Mouse (Mus musculus) 3T3-L1 (cell line): ENCODE measurements around the gene Gsg1.

Source experiments
- DNase-seq: peaks from one replicate; pipeline ENCODE4 v3.0.0-alpha.2; 2015; ENCODE audit warnings: low read depth, low spot score

Gene Gsg1

GRCm38 (mm10) chr6:135254153-135254552 lies at the start of gene Gsg1:
TSS of gene Gsg1 (minus strand) at chr6:135254351.
- DNase-seq = no peak

DNA sequence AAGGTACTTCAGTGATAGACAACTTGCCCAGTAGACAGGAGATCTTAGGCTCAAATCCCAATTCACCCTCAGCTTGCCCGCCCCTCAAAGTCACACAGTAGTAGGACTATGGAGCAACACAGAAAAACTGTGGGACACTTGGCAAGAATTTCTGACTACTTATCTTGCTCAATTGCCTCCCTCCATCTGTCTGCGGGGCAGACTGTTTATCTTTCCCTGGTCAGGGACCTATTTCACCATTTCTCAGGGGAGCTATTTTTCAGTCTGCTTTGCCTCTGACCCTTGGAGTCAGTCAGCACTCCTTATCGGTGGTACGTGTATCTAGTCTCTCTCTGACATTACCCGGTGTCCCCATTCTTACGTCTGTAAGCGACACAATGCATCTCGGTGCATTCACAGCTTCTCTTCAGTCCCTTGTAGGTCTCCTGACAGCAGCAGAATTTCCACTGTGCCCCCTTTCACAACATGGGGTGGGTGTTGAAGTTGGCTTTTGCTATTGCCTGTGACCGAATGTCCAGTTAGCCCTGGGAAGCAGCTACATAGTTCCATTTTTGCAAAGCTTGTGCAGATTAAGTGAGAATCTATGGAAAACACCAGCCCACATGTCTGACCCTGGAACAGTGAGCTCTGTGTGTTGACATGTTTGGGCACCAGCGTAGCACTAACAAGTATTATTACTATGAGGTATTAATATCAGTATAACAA lies 48.4 kb upstream of the Gsg1 start:
- no peak for DNase-seq

GRCm38 (mm10) chr6:135300469-135300868 lies 46.3 kb upstream of the Gsg1 start:
- DNase-seq = no peak

- peak; percentile 66 for DNase-seq
Measured at GRCm38 (mm10) chr6:135299024-135299550, 44.9 kb upstream of the Gsg1 start.

DNA sequence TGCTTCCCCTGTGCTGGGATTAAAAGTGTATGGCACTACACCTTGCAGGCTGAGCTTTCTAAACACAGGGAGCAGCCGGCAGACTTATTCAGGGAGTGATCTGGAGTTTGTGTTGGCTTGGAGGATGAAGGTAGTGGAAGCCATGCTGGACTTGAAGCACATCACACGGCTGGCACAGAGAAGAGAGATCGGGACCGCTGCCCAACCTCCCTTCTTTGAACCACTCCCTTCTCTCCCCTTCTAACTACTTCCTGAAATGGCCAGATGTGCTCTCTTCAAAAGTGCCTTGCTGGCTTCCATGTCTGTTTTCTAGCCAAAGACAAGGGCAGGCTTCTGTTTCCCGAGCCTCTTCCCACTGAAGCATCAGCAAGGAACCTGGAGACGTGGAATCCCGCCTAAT lies 43.4 kb upstream of the Gsg1 start:
- no peak for DNase-seq

DNA sequence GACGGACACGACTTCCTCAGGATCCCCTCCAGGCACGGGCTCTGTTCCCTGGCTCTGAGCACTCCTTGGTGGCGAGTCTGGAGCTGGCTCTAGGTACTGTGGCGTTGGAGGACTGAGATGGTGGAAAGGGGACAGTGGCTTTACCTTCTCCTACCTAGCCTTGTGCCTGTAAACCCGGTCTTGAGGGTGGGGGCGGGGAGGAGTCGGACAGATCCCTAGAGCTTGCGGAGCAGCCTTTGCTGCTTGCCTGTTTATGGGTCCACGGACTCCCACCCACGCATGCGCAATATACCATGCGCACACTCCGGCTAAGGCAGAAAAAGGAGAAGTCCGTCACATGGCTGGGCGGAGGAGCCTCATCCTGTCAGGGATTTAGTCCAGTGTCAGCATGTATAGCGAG lies 42.1 kb upstream of the Gsg1 start:
- no peak for DNase-seq

DNA sequence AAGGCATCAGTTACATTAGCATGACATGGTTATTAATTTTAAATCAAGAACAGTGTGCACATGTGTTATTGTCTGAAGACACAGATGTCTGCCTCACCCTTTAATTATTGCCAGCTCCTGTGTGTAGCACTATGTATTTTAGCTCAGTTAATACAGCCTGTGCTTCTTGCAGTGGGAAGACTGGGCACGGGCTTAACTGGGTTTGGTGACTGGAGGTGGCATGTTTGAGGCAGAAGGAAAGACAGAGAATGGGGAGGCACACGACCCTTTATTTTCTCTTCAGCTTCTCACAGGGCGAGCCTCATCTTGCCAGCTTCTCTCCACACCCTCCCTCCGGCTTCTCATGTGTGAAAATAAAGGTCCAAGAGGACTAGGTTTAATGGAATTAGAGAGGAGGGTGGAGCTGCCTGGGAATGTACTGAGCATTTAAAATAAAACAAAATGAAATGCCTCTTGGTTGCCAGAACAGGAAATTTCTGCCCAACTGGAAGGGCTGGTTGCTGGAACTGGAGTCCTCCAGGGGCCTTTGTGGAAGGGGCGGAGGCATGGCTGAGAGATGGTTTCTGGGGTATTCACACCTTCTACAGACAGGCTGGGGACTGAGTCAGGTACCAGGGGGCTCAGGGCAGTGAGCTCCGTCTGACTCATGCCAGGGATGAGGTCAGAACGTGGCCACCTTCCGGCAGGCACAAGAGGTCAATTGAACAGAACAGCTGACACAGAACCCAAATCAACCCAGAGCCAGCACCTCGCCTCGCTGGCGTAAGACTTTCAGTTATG lies 41.1 kb upstream of the Gsg1 start:
- DNase-seq = peak; percentile 68

DNA sequence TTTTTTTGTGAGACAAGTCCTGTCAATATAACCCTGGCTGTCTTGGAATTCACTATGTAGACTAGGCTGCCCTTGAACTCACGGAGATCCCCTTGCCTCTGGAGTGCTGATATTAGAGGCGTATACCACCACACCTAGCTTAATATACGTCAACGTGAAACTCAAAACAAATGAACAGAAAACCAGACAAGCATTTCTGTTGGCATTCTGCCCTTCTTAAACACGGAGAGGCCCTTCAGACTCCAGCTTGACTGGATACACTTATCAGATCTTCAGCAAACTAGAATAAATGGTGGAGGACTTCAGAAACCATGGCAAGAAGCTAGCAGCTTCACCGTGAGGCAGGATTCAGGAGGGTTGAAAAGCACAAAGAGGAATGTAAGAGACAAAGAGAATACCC lies 40.0 kb upstream of the Gsg1 start:
- DNase-seq = no peak

DNA sequence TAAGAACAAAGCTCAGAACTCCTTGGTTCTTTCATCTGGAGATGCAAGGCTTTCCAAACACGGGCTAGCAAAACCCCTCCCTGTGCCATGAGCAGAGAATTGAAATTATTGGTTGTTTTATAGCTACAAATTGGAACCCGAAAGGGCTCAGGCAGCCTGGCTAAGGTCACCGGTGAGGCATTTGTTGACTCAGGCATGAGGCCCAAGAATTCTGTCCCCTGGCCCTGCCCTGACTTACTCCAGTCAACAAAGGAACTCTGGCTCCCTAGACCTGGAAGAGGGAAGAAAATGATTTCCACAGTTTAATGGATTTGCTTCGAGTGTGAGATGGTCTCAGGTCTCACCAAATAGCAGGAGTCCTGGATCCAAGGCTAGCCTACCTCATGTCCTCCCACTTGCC lies 38.2 kb upstream of the Gsg1 start:
- DNase-seq = peak; percentile 50

- no peak for DNase-seq
Measured at GRCm38 (mm10) chr6:135279856-135280255, 25.7 kb upstream of the Gsg1 start.

DNA sequence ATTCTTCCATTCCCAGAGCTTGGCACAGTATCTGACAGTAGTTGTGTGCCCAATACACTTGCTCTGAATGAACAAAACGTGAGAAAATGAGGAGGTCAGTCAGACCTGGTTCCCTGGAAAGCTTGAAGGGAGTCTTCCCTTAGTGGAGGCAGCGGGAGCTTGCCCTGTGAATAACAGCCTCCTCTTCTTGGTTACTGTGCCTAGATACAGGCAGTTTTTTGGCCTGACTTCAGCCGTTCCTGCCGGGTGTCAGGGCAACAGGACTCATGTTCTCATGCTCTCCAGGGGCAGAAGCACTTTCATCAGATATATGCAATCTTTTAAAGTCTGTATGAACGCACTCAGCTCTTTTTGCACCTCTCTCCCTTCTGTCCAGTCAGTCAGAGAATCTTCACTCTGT lies 25.1 kb upstream of the Gsg1 start:
- no peak for DNase-seq

DNA sequence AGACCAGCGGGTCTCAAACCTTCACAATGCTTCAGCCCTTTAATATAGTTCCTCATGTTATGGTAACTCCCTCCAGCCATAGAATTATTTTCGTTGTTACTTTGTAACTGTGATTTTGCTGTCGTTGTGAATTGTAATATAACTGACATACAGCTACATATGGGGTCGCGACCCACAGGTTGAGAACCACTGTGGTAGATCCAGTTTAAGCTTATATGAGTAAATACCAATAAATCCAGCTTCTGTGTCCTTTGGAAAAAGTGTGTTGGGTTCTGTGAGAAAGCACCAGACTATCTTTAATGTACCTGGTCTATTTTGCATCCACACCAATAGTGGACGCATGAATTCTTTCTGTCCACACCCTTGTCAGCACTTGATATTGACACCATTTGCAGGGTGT lies 24.2 kb upstream of the Gsg1 start:
- DNase-seq = no peak

DNA sequence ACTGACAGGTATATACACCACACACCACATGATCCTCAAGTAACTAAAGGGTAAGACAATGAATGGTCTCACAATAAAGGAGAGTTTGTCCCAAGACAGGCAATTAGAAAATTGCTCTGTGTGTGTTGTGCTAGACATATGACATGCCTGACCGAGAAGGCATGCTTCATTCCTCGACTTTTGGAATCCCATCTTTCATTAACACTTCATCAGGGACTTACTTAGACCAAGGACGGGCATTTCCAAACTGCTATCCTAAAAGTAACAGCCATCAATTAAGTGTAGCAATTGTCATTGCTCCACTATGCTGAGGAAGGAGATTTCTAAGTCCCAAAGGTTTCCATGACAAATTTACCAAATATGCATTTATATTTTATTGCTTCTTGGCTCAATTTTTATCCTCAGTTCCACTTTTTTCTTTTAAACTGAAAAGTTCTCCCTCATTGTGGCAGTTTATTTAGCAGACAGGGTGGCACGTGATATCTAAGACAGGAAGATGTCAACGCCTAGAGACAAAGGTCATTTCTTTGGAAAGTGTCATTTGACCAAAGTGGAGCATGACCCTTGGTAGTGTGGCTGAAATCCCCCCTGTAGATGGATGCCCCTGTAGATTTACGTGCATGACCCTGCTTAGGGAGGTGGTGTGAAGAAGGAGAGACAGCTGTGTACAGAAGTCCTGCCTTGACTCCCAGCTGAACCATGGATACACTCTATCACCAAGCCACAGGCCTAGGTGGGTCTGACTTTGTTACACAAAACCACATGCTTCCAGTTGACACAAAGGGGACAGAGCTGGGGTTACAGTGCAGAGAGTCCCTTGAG lies 22.5 kb upstream of the Gsg1 start:
- DNase-seq = no peak

GRCm38 (mm10) chr6:135275231-135275630 lies 21.1 kb upstream of the Gsg1 start:
- no peak for DNase-seq

DNA sequence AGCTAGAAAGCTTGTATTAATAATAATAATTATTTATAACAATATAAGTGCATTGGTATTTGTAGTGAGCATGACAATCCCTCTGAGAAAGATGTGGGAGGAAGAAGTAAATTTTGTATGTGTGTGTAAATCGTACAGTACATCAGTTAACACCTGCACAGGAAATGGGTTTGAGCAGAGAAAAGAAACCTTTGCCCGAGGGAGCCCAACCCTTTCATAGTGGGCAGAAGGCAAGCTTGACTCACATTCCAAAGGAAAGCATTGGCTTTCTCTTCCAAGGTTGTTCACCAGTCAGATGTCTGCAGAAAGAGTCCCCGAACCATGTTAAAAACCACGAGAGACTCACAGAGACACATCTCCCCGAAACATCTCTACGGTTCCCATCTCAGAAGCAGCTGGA lies 18.9 kb upstream of the Gsg1 start:
- DNase-seq = no peak

- no peak for DNase-seq
Measured at GRCm38 (mm10) chr6:135271761-135272160, 17.6 kb upstream of the Gsg1 start.

DNA sequence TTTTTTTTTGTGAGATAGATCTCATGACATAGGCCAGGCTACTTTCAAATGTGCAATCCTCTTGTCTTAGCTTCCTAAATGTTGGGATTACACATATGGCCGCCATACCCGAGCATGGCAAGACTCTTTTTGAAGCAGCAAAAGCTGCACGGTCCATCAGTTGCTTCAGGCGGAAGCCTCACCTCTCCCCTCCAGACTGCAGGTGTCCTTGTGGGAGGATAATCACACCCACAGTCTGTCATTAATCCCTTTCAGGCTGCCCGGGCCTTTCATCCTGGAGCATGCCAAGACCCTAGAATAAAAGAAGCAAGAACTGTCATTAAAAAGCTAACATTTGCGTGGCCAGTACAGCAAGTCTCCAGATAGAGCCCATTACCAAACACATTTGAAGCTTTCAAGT lies 15.5 kb upstream of the Gsg1 start:
- DNase-seq = no peak

DNA sequence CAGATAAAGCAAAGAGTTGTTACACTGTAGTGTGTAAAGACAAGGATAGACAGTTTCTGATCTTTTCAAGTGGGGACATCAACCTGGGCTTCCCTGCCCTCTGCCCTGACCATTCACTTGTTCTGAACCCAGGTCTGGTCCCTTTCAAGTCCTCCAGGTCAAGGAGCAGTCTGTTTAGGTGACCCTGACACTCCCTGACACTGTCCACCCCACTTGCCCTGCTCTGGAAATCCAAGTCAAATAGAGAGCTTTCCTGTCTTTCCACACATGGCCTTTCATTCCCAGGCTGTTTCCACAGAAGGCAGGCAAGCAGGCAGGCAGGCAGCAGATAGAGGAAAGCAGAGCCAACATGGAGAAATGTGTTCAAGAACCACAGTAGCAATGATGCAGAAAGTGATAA lies 14.2 kb upstream of the Gsg1 start:
- DNase-seq = no peak

DNA sequence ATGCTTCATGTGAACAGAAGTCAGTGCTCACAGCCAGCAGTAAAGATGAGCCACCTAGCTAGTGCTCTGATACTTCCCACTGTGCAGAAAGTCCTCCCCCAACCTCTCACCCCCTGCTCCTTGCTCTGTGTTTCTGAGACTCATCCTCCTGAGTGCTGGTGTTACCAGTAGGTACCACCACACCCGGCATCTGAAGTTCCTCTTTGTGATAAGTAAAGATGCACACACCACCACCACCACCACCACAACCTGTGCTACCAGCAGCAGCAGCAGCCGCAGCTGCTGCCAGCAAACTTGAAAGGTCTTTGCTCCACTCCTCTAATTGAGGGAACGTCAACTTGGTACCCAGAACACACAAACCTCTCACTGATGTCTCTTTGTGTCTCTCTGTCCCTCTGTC lies 13.1 kb upstream of the Gsg1 start:
- no peak for DNase-seq

- DNase-seq = peak; percentile 69
Measured at GRCm38 (mm10) chr6:135266056-135266455, 11.9 kb upstream of the Gsg1 start.

GRCm38 (mm10) chr6:135264136-135264535 lies 10.0 kb upstream of the Gsg1 start:
- DNase-seq = no peak

DNA sequence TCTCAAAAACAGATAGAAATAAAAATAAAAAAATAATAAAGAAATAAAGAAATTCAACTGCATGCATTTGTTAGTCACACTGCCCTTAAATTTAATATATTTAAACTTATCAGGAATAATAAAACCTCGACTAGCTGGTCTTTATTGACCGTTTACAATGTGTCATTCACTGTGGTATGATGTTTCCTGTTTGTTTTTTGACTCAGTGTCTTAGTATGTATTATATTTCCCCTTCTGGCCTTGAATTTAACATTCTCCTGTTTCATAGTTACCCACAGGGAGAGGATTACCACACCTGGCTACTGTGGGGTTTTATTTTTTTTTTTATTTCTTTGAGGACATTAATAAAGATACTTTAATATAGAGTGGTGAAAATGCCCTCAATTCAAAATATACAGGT lies 8.4 kb upstream of the Gsg1 start:
- peak; percentile 43 for DNase-seq
